Mouse (Mus musculus) heart, embryonic 15.5 days (tissue): Measurements from ENCODE around the gene Trim28. TPM values are rescaled to one million over a fixed set of nuclear protein-coding genes. Genes with fewer than 3 reads are reported as not detected.
A peak's percentile ranks its signal among the peaks of the same experiment; 100 is the strongest.
"Not testable (repeated sequence)": the region's sequence is repeated elsewhere in the genome, so short reads cannot be mapped to it uniquely, and the experiment has no call there.

Source experiments
- ATAC-seq: fragments of 200-750 bp; cut with Nextera tagmentation; replicated peaks from 2 replicates; pipeline ENCODE4 v1.8.0; 2017; ENCODE audit warnings: low read depth, moderate TSS enrichment; ENCODE audit not compliant: insufficient number of reproducible peaks, insufficient read depth, low FRiP score
- H3K27ac ChIP-seq: fragments of 300-500 bp; sonication (generic); 2 replicates; pipeline ENCODE4 v1.5.1; 2015; ENCODE audit warnings: mild to moderate bottlenecking, inconsistent platforms
- H3K27me3 ChIP-seq: fragments of 300-500 bp; sonication (generic); 2 replicates; pipeline ENCODE4 v1.6.1; 2015; ENCODE audit warnings: inconsistent platforms
- H3K36me3 ChIP-seq: fragments of 300-500 bp; sonication (generic); 2 replicates; pipeline ENCODE4 v1.6.1; 2015; ENCODE audit warnings: mild to moderate bottlenecking, inconsistent platforms
- H3K4me1 ChIP-seq: fragments of 300-500 bp; sonication (generic); replicated peaks from 2 replicates; pipeline ENCODE4 v1.6.1; 2015; ENCODE audit warnings: inconsistent platforms
- H3K4me2 ChIP-seq: fragments of 300-500 bp; sonication (generic); 2 replicates; pipeline ENCODE4 v1.6.1; 2015; ENCODE audit warnings: inconsistent platforms, mild to moderate bottlenecking, moderate library complexity
- H3K4me3 ChIP-seq: fragments of 300-500 bp; sonication (generic); 2 replicates; pipeline ENCODE4 v1.5.1; 2015; ENCODE audit warnings: mild to moderate bottlenecking, inconsistent platforms
- H3K9ac ChIP-seq: fragments of 300-500 bp; sonication (generic); 2 replicates; pipeline ENCODE4 v1.6.1; 2015; ENCODE audit warnings: mild to moderate bottlenecking, inconsistent platforms
- H3K9me3 ChIP-seq: fragments of 300-500 bp; sonication (generic); replicated peaks from 2 replicates; pipeline ENCODE4 v1.6.1; 2016; ENCODE audit warnings: inconsistent platforms
- WGBS: fragments of 180-500 bp; shearing (Covaris S2); methylation state at CpG from one replicate; pipeline ENCODE4 v1.1.7; 2015; ENCODE audit warnings: mixed read lengths; 5-methylcytosine and 5-hydroxymethylcytosine counted together
- polyA plus RNA-seq: library from polyadenylated mRNA; unstranded; fragments of >200 nt; fragmentation: Nextera tagmentation; extraction: Ambion mirVana; gene quantifications from 2 replicates; pipeline ENCODE4 v1.2.1, GENCODE M21; 2015

The Trim28 gene
- polyA plus RNA-seq, 1 experiment from 2014 or later: 116 TPM

GRCm38 (mm10) chr7:13046084-13046483, 47.2 kb downstream of the Trim28 start:
- Histone ChIP-seq H3K9me3 (no peaks in the 10 kb centered on the region), H3K4me1 (peaks cover 15% of the 10 kb centered on the region), H3K9ac (0 out of 2 replicates have a peak overlapping the region, but pooled peaks have one; percentile 10), H3K27ac (no peak overlapping the region), H3K27me3 (peaks cover 44% of the 10 kb centered on the region), H3K4me2 (no peak overlapping the region), H3K36me3 (no peaks in the 10 kb centered on the region), H3K4me3 (no peak overlapping the region)
- no peak for ATAC-seq
- 4% methylated on average over 2 of the region's 2 CpGs for WGBS

DNA sequence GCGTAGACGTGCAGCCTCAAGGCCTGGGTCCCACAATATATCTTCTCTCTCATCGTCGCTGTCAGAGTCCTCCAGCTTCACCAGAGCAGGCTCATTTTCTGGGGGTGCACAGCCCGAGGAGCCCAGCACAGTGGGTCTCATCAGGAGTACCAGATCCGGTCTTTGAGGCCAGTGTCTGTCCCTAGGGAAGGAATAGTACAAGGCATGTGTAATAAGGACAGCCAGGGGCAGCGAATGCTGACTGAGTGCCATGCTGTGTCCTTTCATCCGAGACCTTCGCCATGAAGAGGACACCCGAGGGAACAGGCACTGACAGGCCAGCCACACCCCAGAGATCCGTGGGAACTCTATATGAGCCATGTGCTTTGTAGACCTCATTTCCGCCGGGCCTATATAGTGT, 54.1 kb downstream of the Trim28 start:
- H3K4me2 ChIP-seq: no peak overlapping the region
- peaks cover 6% of the 10 kb centered on the region; the same call in 1 of the 2 replicates for H3K4me1 ChIP-seq
- no peak overlapping the region for H3K27ac ChIP-seq
- no peak overlapping the region for H3K4me3 ChIP-seq
- H3K36me3 ChIP-seq: no peaks in the 10 kb centered on the region
- H3K9me3 ChIP-seq: no peaks in the 10 kb centered on the region
- no peak overlapping the region for H3K9ac ChIP-seq
- no peaks in the 10 kb centered on the region for H3K27me3 ChIP-seq
- 84% methylated on average over 13 of the region's 13 CpGs for WGBS
- no peak for ATAC-seq

DNA sequence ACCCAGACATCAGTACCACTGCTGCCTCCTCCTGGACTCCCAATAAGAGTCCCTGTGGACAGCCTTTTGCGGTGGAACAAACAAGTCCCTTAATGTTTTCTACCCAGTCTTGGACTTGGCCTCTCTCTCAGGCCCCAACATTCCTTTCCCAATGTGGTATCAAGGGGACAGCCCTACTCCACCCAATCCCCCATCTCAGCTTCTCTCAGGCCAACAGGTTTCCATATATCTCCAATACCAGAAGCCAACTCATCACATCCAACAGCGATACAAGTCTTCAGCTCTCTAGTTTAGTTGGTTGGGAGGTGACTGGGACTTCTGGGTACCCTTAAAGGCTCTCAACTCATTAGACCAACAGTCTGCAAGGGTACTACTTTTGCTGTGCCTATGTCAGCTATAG, 54.6 kb downstream of the Trim28 start:
- no peak overlapping the region; the same call in 1 of the 2 replicates for H3K9ac ChIP-seq
- ATAC-seq: no peak
- no peaks in the 10 kb centered on the region for H3K27me3 ChIP-seq
- no peak overlapping the region for H3K27ac ChIP-seq
- H3K4me2 ChIP-seq: peak overlapping the region; percentile 77
- no peaks in the 10 kb centered on the region for H3K9me3 ChIP-seq
- H3K4me1 ChIP-seq: peaks cover 6% of the 10 kb centered on the region; the same call in 1 of the 2 replicates
- no peaks in the 10 kb centered on the region for H3K36me3 ChIP-seq
- H3K4me3 ChIP-seq: peak overlapping the region; percentile 74; the same call in 1 of the 2 replicates
- WGBS: 90% methylated on average over 2 of the region's 2 CpGs

GRCm38 (mm10) chr7:13053961-13054286, 55.0 kb downstream of the Trim28 start:
- Histone ChIP-seq H3K4me3 (peak overlapping the region; percentile 74), H3K4me1 (peaks cover 6% of the 10 kb centered on the region; the same call in 1 of the 2 replicates), H3K4me2 (peak overlapping the region; percentile 77), H3K27ac (peak overlapping the region; percentile 86), H3K9me3 (no peaks in the 10 kb centered on the region), H3K9ac (peak overlapping the region; percentile 69), H3K36me3 (no peaks in the 10 kb centered on the region), H3K27me3 (no peaks in the 10 kb centered on the region)
- ATAC-seq: no peak
- 4% methylated on average over 15 of the region's 15 CpGs for WGBS

GRCm38 (mm10) chr7:13054287-13055010, 55.5 kb downstream of the Trim28 start, which contains the start of gene Mzf1:
Mzf1 (minus strand) TSS chr7:13054764.
- Histone ChIP-seq H3K9ac (peak within 1 kb of the TSS; percentile 69), H3K36me3 (no peaks in the 10 kb centered on the region), H3K9me3 (no peaks in the 10 kb centered on the region), H3K4me1 (peaks cover 6% of the 10 kb centered on the region; the same call in 1 of the 2 replicates), H3K4me3 (peak within 1 kb of the TSS; percentile 74), H3K4me2 (peak within 1 kb of the TSS; percentile 77), H3K27ac (peak within 1 kb of the TSS; percentile 86), H3K27me3 (no peaks in the 10 kb centered on the region)
- peak; percentile 91 for ATAC-seq
- under 1% methylated on average over 41 of the region's 41 CpGs for WGBS

GRCm38 (mm10) chr7:13056913-13057700, 58.2 kb downstream of the Trim28 start:
- ATAC-seq: no peak
- H3K27ac ChIP-seq: no peak overlapping the region
- H3K9ac ChIP-seq: no peak overlapping the region
- H3K4me2 ChIP-seq: no peak overlapping the region
- H3K4me1 ChIP-seq: peaks cover 6% of the 10 kb centered on the region; the same call in 1 of the 2 replicates
- H3K9me3 ChIP-seq: no peaks in the 10 kb centered on the region
- 60% methylated on average over 8 of the region's 8 CpGs for WGBS
- no peaks in the 10 kb centered on the region for H3K27me3 ChIP-seq
- no peaks in the 10 kb centered on the region for H3K36me3 ChIP-seq
- no peak overlapping the region for H3K4me3 ChIP-seq

DNA sequence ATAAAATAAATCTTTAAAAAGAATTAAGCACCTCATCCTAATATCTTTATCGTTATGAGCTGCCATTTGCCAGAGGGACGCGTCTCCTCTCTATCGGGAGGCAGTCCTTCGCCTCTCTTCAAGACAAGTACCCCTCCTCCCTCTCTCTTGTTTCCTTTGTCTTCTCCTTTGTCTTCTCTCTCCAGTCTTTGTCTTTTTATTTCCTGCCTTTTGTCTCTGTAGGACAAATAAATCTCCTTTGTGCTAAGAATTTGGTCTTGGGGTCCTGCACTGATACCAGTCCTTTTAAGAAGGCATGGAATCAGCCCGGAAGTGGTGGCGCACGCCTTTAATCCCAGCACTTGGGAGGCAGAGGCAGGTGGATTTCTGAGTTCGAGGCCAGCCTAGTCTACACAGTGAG, 60.6 kb downstream of the Trim28 start:
- 86% methylated on average over 9 of the region's 9 CpGs for WGBS
- H3K9ac ChIP-seq: no peak overlapping the region
- H3K36me3 ChIP-seq: no peaks in the 10 kb centered on the region
- H3K27ac ChIP-seq: no peak overlapping the region
- no peaks in the 10 kb centered on the region for H3K4me1 ChIP-seq
- H3K4me2 ChIP-seq: no peak overlapping the region
- no peaks in the 10 kb centered on the region for H3K9me3 ChIP-seq
- no peaks in the 10 kb centered on the region for H3K27me3 ChIP-seq
- ATAC-seq: no peak
- no peak overlapping the region for H3K4me3 ChIP-seq

GRCm38 (mm10) chr7:13063399-13063798, 64.5 kb downstream of the Trim28 start:
- ATAC-seq, H3K36me3 ChIP-seq, H3K4me3 ChIP-seq, H3K9me3 ChIP-seq, H3K27me3 ChIP-seq, H3K4me1 ChIP-seq, H3K4me2 ChIP-seq, H3K9ac ChIP-seq, H3K27ac ChIP-seq: not testable (repeated sequence)
- WGBS: 48% methylated on average over 2 of the region's 2 CpGs

GRCm38 (mm10) chr7:13072293-13072692, 73.4 kb downstream of the Trim28 start:
- H3K36me3 ChIP-seq: no peaks in the 10 kb centered on the region
- H3K27me3 ChIP-seq: no peaks in the 10 kb centered on the region
- no peaks in the 10 kb centered on the region for H3K9me3 ChIP-seq
- WGBS: 53% methylated on average over 5 of the region's 5 CpGs
- no peak overlapping the region for H3K4me2 ChIP-seq
- ATAC-seq: no peak
- H3K9ac ChIP-seq: no peak overlapping the region
- no peaks in the 10 kb centered on the region for H3K4me1 ChIP-seq
- H3K27ac ChIP-seq: no peak overlapping the region
- no peak overlapping the region for H3K4me3 ChIP-seq
